Mouse (Mus musculus) erythroblast, embryonic 14.5 days (primary cell): ENCODE measurements around the gene Cbfa2t2. TPM values are rescaled to one million over a fixed set of nuclear protein-coding genes. Genes with fewer than 3 reads are reported as not detected.

Source experiments
- H3K27me3 ChIP-seq: 2 replicates; pipeline ENCODE4 v1.6.1; 2012; ENCODE audit warnings: inconsistent platforms; ENCODE audit not compliant: control insufficient read depth
- H3K36me3 ChIP-seq: 2 replicates; pipeline ENCODE4 v1.6.1; 2012; ENCODE audit warnings: mild to moderate bottlenecking, inconsistent platforms; ENCODE audit not compliant: control insufficient read depth
- H3K4me1 ChIP-seq: 2 replicates; pipeline ENCODE4 v1.6.1; 2012; ENCODE audit warnings: inconsistent platforms; ENCODE audit not compliant: control insufficient read depth
- H3K4me3 ChIP-seq: replicated peaks from 2 replicates; pipeline ENCODE3; 2012; ENCODE audit warnings: moderate library complexity, mild to moderate bottlenecking, inconsistent platforms
- H3K9me3 ChIP-seq: 2 replicates; pipeline ENCODE4 v1.6.1; 2012; ENCODE audit warnings: low read length, inconsistent platforms, mixed read lengths; ENCODE audit not compliant: control insufficient read depth
- GATA1 ChIP-seq: IDR thresholded peaks from 2 replicates; pipeline ENCODE4 v1.6.1; 2012; ENCODE audit warnings: low read length, inconsistent platforms, mixed read lengths
- TAL1 ChIP-seq: IDR thresholded peaks from 3 replicates; pipeline ENCODE4 v1.6.1; 2012; ENCODE audit warnings: low read length, inconsistent platforms, mixed read lengths
- polyA plus RNA-seq: library from polyadenylated mRNA; stranded (reverse); fragments of >175 nt; gene quantifications from 2 replicates; pipeline ENCODE4 v1.2.3, GENCODE M21; 2012

The Cbfa2t2 gene
- polyA plus RNA-seq, 1 experiment, result 0.24 TPM

DNA sequence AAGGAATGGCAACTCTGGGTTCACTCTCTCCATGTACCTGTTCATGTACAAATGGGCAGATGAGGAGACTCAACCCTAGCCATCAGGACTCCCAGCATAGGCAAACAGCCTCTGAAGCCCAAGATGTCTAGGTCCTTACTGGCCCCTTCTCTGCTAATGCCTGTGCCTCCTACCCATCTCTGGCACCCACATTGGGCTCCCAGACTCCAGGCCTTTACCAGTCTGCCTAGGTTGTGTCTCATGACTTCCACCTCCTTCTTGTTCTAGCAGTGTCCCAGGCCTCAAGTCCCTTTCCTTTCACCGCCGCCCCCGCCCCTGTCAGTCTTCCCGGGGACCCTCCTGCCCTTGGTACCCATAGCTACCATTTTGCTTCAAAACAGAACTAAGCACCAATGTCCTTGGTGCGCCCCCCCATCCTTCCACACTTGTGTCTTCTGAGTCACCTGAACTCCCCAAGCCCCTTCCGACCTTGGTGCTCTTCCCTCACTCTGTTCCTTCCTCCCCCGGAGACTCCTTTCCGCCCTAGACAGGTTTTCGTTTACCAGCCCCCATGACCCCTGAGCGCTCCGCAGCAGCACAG, 29.1 kb upstream of the Cbfa2t2 start:
- H3K4me1 ChIP-seq, result peaks cover 14% of the 10 kb centered on the region
- H3K27me3 ChIP-seq, result peaks cover 52% of the 10 kb centered on the region
- TF ChIP-seq GATA1 (no peak), TAL1 (no peak)
- peak overlapping the region; percentile 67 for H3K4me3 ChIP-seq
- no peaks in the 10 kb centered on the region for H3K36me3 ChIP-seq
- no peaks in the 10 kb centered on the region for H3K9me3 ChIP-seq

DNA sequence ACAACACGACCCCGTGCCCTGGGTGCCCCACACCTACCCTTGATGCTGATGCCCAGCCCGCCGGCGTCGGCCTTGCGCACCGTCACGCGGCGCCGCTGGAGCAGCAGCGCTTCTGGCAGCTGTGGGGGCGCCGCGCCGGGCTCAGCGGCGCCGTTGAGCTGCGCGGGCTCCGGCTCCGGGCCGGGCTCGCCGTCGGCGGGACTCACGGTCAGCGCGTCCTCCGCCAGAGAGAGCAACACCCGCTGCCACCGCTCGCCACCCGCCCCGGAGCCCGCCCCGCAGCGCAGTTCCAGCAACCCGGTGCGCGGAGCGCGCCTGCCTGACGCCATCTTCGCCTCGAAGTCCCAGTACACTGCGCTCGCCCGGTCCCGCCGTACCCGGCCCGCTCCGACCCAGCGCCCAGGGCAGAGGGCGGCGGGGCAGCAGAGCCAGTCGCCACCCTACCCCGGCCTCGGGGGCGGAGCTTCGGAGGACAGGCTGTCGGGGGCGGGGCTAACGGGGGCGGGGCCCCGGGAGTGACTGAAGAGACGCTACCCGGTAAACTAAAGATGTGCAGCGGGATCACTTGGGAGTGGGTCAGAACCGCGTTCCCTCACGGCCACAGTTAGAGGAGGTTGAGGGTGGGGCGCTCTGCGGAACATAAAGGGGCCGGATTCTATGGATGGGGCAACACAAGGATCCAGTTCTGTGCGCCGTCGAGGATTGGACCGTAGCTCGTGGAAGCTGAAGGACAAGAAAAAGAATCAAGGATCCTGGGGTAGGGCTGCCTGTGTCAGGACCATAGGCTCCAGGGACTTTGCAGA, 28.4 kb upstream of the Cbfa2t2 start, which contains the start of gene Snta1:
Gene Snta1 (minus strand): TSS at position 457 of the 803 bp plus-strand sequence.
- Histone ChIP-seq H3K36me3 (no peaks in the 10 kb centered on the region), H3K9me3 (no peaks in the 10 kb centered on the region), H3K4me1 (peaks cover 14% of the 10 kb centered on the region), H3K4me3 (peak within 1 kb of the TSS; percentile 67), H3K27me3 (peaks cover 52% of the 10 kb centered on the region)
- no peak for TF ChIP-seq GATA1
- TF ChIP-seq TAL1, result no peak

DNA sequence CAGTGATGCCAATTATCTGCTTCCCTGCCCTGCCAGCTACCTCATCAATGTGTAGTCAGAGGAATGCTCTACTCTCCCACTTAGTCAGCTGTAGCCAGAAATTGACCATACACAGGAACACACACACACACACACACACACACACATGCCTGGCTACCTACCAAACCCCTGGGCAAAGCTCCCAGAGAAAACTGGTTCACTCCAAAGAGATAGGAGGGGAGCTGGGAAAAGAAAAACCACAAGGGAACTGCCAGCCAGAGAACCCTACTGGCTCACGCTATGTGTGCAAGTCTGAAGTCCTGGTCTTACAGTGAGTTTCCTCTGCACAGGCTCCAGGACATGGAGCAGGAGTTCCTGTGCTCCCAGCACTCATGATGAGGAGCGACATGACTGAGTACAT, 25.9 kb upstream of the Cbfa2t2 start:
- H3K9me3 ChIP-seq, result no peaks in the 10 kb centered on the region
- H3K4me1 ChIP-seq, result peaks cover 14% of the 10 kb centered on the region
- no peak overlapping the region for H3K4me3 ChIP-seq
- no peaks in the 10 kb centered on the region for H3K36me3 ChIP-seq
- TF ChIP-seq GATA1 (no peak), TAL1 (no peak)
- peaks cover 52% of the 10 kb centered on the region for H3K27me3 ChIP-seq

DNA sequence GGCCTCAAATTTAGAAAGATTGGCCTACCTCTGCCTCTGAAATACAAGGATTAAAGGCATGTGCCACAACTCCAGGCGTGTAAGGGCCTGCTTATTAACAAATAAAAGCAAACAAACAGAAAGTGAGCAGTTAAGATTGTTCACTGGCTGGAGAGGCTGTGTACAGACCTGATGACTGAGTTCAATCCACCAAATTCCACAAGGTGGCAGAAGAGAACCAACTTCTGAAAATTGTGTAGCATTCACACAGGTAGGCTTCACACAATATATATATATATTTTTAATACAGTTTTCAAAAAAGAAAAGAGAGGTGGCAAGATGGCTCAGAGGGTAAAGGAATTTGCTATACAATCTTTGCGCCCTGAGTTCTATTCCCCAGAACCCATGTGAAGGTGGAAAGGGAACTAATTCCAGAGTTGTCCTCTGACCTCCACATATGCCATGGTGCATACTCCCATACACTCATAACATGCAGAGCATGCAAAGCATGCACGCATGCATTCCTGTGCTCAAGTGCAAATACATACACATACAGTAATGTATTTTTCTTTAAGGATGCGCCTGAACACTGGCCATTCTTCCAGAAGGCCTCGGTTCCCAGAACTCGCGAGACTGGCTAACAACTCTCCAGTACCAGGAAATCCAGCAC, 24.1 kb upstream of the Cbfa2t2 start:
- H3K27me3 ChIP-seq, result peaks cover 35% of the 10 kb centered on the region
- H3K36me3 ChIP-seq, result no peaks in the 10 kb centered on the region
- TF ChIP-seq GATA1 (no peak), TAL1 (no peak)
- H3K4me1 ChIP-seq, result peaks cover 13% of the 10 kb centered on the region
- H3K4me3 ChIP-seq, result no peak overlapping the region
- no peaks in the 10 kb centered on the region for H3K9me3 ChIP-seq

DNA sequence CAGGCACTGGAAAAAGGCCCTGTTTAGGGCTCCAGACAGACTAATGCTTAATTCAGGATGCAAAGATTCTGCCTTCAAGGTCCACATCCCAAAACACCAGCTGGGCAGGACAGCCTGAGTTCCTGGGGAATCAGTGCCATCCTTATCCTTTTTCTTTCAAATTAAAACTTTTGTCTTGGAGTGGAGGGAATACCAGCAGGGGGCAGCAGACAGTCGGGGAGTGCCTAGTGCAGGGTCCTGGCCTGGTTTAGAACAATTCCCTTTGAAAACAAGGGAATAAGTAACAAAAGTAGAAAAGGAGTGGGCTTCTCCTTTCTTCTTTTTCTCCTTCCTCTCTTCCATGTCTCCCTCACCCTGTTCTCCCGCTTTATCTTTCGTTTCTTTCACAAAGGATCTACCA, 19.2 kb upstream of the Cbfa2t2 start:
- no peaks in the 10 kb centered on the region for H3K9me3 ChIP-seq
- TF ChIP-seq GATA1 (no peak), TAL1 (no peak)
- H3K36me3 ChIP-seq, result no peaks in the 10 kb centered on the region
- no peak overlapping the region for H3K4me3 ChIP-seq
- H3K27me3 ChIP-seq, result no peaks in the 10 kb centered on the region
- no peaks in the 10 kb centered on the region for H3K4me1 ChIP-seq

DNA sequence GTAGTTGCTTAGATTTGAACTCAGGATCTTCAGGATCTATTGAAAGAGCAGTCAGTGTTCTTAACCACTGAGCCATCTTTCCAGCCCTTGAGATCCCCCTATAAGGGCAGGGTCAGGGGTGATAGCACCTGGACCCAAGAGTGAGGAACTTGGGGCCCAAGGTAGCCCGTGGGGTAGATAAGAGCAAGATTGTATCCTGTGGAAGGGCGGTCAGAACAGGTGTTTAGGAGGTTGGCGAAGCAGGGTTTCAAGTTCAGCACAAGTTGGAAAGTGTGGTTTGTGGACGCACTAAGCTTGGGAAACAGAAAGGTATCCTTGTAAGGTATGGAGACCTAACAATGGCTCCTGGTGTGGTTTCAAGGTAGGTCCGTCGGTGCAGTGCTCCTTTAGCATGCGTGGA, 18.3 kb upstream of the Cbfa2t2 start:
- no peaks in the 10 kb centered on the region for H3K36me3 ChIP-seq
- no peaks in the 10 kb centered on the region; the same call in 1 of the 2 replicates for H3K27me3 ChIP-seq
- TF ChIP-seq GATA1, result no peak
- TF ChIP-seq TAL1, result no peak
- no peaks in the 10 kb centered on the region for H3K9me3 ChIP-seq
- no peak overlapping the region for H3K4me3 ChIP-seq
- no peaks in the 10 kb centered on the region for H3K4me1 ChIP-seq

DNA sequence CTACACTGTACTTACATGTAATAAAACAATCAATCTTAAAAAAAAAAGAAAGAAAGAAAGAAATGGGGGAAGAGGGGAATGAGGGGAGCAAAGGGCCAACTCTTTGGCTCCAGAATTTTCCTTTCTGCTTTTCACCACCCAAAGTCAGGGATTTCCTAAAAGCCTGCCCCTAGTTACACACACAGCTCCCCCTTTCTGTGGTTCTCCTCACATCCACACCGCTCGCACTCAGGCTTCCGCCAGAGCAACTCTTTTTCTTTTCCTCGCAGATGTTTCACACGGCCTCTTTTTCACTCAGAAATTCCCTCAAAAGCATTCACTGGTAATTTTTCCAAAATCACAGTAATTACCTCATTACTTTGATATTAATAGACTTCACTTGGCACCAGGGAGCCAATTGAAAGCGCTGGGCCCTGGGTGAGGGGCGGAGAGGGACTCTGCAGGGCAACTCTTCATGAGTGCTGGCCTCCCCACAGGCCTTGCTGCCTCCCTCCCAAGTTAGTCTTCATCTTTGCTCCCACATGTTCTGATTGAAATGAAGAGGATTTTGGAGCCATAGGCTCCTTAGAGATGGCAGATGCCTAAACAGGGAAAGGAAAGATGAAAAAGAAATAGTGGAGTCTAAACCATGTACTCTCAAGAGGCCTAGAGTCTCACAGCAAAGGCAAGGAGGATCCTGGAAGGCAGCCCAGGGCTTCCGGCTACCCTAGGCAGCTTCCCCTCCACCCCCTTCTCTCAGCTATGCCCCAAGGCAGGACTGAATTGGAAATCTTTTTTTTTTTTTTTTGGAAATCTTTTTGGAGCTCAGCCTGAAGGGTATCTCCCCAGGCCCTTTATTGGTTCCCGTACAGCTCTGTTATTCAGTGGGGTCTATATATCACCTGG, 16.4 kb upstream of the Cbfa2t2 start:
- H3K4me3 ChIP-seq, result no peak overlapping the region
- H3K9me3 ChIP-seq, result no peaks in the 10 kb centered on the region
- TF ChIP-seq TAL1 (no peak), GATA1 (no peak)
- H3K27me3 ChIP-seq, result no peaks in the 10 kb centered on the region; the same call in 1 of the 2 replicates
- H3K36me3 ChIP-seq, result no peaks in the 10 kb centered on the region
- no peaks in the 10 kb centered on the region for H3K4me1 ChIP-seq

DNA sequence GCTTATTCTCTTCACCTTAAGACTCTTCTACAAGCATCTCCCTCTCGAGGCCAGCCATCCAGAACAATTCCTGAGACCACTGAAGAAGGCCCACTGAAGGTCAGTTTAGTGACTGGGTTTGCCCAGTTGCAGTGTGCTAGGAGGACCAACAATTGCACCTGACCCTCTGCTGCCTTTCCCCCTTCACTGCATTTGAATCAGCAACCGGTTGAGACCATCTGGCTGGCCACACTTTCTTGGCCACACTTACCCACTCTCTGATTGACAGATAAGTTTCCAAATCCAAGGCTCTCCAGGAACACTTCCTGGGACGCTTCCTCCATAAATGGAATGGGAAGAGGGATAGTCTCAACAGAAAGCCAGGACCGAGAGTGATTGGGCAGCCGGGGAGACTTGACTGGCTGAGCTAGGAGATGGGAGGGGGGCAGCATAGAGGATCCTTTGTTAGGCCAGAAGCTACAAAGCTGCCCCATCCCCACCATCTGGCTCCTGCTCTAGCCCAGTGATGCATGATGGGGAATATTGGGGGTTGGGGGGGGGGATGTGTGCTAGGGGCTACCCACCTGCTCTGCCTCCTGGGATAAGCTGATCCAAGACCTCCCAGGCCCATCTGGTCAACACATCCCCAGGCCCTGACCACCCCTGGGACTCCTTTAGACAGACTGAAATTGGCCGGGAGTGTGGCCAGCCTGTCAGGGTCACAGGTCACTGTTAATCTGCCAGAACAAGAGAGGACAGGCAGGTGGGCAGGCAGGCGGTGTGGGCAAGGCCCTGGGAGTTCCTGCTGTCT, 15.1 kb upstream of the Cbfa2t2 start:
- no peak for TF ChIP-seq GATA1
- no peak for TF ChIP-seq TAL1
- no peaks in the 10 kb centered on the region for H3K36me3 ChIP-seq
- no peak overlapping the region for H3K4me3 ChIP-seq
- no peaks in the 10 kb centered on the region for H3K4me1 ChIP-seq
- H3K27me3 ChIP-seq, result peaks cover 5% of the 10 kb centered on the region
- no peaks in the 10 kb centered on the region for H3K9me3 ChIP-seq
